Mouse (Mus musculus) midbrain, embryonic 15.5 days (tissue): ENCODE results near the gene Pced1b. TPM values are rescaled to one million over a fixed set of nuclear protein-coding genes. Genes with fewer than 3 reads are reported as not detected.
A peak's percentile ranks its signal among the peaks of the same experiment; 100 is the strongest.

Experiments
- ATAC-seq: fragments of 200-750 bp; cut with Nextera tagmentation; replicated peaks from 2 replicates; pipeline ENCODE4 v1.8.0; 2017; ENCODE audit warnings: moderate TSS enrichment
- H3K27ac ChIP-seq: fragments of 300-500 bp; sonication (generic); 2 replicates; pipeline ENCODE4 v1.5.1; 2015; ENCODE audit warnings: mild to moderate bottlenecking, inconsistent platforms
- H3K27me3 ChIP-seq: fragments of 300-500 bp; sonication (generic); replicated peaks from 2 replicates; pipeline ENCODE4 v1.6.1; 2015; ENCODE audit warnings: inconsistent platforms
- H3K36me3 ChIP-seq: fragments of 300-500 bp; sonication (generic); replicated peaks from 2 replicates; pipeline ENCODE4 v1.6.1; 2015; ENCODE audit warnings: inconsistent platforms
- H3K4me1 ChIP-seq: fragments of 300-500 bp; sonication (generic); 2 replicates; pipeline ENCODE4 v1.6.1; 2015; ENCODE audit warnings: inconsistent platforms
- H3K4me2 ChIP-seq: fragments of 300-500 bp; sonication (generic); 2 replicates; pipeline ENCODE4 v1.6.1; 2015; ENCODE audit warnings: inconsistent platforms, mild to moderate bottlenecking, moderate library complexity
- H3K4me3 ChIP-seq: fragments of 300-500 bp; sonication (generic); 2 replicates; pipeline ENCODE4 v1.5.1; 2015; ENCODE audit warnings: mild to moderate bottlenecking, inconsistent platforms
- H3K9ac ChIP-seq: fragments of 300-500 bp; sonication (generic); 2 replicates; pipeline ENCODE4 v1.6.1; 2015; ENCODE audit warnings: mild to moderate bottlenecking, inconsistent platforms
- H3K9me3 ChIP-seq: fragments of 300-500 bp; sonication (generic); 2 replicates; pipeline ENCODE4 v1.6.1; 2016; ENCODE audit warnings: inconsistent platforms
- WGBS: fragments of 180-500 bp; shearing (Covaris S2); methylation state at CpG from one replicate; pipeline ENCODE4 v1.1.7; 2015; ENCODE audit warnings: mixed read lengths; 5-methylcytosine and 5-hydroxymethylcytosine counted together
- polyA plus RNA-seq: library from polyadenylated mRNA; unstranded; fragments of >200 nt; fragmentation: Nextera tagmentation; extraction: Ambion mirVana; gene quantifications from 2 replicates; pipeline ENCODE4 v1.2.1, GENCODE M21; 2015

Pced1b gene
- polyA plus RNA-seq, 1 experiment from 2014 or later, result 6.2 TPM

DNA sequence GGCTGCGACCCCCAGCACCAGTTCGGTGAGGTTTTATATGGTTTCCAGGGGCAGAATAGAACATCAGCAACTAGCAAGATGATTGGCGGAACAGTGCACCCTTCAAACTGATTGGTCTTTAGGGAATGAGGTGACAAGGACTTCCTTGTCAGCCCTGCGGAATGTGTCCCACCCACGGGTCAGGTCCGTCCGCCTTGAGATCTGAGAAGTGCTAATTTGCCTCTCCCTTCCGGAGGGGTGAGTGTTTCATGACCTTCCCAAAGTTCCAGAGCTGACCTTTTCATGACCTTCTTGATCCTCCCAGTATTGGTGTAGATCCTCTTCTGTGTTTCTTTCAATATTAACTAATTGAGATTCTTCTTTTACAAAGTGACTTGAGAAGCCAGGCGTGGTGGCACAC lies 85.7 kb downstream of the Pced1b start:
- Histone ChIP-seq H3K4me3 (no peak overlapping the region), H3K9ac (no peak overlapping the region), H3K9me3 (no peaks in the 10 kb centered on the region; the same call in 1 of the 2 replicates), H3K27me3 (no peaks in the 10 kb centered on the region), H3K4me2 (no peak overlapping the region), H3K4me1 (peaks cover under 1% of the 10 kb centered on the region; the same call in 1 of the 2 replicates), H3K27ac (no peak overlapping the region), H3K36me3 (no peaks in the 10 kb centered on the region)
- ATAC-seq, result no peak
- WGBS, result 85% methylated on average over 9 of the region's 9 CpGs

DNA sequence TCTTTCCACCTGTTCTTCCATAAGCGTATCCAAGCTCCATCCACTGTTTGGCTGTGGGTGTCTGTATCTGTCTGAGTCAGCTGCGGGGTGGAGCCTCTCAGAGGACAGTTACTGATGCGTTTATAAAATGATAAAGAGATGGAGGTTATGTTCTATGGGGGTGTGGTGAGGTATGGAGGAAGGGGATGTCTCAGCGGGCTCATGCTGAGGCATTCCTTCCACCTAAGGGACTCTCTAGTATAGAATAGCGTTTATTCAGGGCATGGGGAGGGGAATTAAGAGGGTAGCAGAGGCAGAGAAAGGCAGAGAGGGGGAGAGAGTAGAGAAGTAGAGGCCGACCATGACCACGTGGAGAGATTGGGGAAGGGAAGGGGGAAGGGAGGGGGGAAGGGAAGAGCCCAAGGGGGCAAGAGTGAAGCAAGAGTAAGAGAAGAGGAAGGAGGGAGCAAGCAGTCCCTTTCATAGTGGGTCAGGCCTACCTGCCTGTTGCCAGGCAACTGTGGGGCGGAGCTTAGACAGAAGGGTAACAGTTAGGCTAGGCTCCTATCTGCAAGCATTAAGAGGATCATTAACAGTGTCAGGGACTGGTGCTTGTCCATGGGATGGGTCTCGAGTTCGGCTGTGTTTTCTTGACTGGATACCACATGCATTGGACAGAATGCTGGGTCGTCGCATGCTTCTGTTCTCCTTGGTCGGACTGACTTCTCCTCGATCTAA lies 90.9 kb downstream of the Pced1b start:
- peaks cover 17% of the 10 kb centered on the region for H3K4me1 ChIP-seq
- H3K27ac ChIP-seq, result no peak overlapping the region
- no peaks in the 10 kb centered on the region for H3K27me3 ChIP-seq
- no peak overlapping the region for H3K4me3 ChIP-seq
- 33% methylated on average over 14 of the region's 14 CpGs for WGBS
- peak; percentile 58 for ATAC-seq
- H3K9me3 ChIP-seq, result no peaks in the 10 kb centered on the region
- no peaks in the 10 kb centered on the region for H3K36me3 ChIP-seq
- H3K4me2 ChIP-seq, result peak overlapping the region; percentile 45
- no peak overlapping the region for H3K9ac ChIP-seq

DNA sequence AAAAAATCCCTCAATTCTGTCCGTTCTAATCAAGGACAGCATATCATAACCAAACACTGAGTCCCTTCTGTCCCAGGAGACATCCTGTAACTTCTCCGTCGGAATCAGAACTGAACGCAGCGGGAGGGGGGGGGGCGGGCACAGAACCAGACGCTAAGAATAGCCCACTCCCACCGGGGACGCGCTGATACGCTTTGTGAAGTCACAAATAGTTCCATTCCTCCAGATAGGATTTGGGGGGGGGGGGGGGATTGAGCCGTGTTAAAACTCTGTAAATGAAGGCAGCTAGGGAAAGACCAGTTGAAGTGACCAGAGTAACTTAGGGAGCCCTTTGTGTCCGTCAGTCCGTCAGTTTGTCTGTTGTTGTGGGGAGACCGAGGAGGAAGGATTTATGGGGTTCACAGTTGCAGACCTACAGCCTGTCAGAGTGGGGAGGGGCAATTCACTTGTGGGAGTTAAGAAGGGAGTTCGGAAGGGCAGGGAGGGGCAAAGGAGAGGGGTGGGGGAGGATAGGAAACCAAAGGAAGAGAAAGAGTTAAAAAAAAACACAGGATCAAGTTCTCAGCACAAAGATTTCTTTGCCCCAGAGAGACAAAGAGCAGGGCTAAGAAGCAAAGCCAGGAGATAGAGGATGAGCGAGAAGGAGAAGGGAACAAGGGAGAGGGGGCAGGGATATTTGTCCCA lies 91.6 kb downstream of the Pced1b start:
- 0 out of 2 replicates have a peak overlapping the region, but pooled peaks have one; percentile 6 for H3K4me3 ChIP-seq
- H3K4me1 ChIP-seq, result peaks cover 17% of the 10 kb centered on the region
- peak overlapping the region; percentile 45 for H3K4me2 ChIP-seq
- H3K9ac ChIP-seq, result no peak overlapping the region
- no peak overlapping the region for H3K27ac ChIP-seq
- H3K27me3 ChIP-seq, result no peaks in the 10 kb centered on the region
- H3K9me3 ChIP-seq, result no peaks in the 10 kb centered on the region
- 7% methylated on average over 17 of the region's 17 CpGs for WGBS
- ATAC-seq, result no peak
- H3K36me3 ChIP-seq, result no peaks in the 10 kb centered on the region

DNA sequence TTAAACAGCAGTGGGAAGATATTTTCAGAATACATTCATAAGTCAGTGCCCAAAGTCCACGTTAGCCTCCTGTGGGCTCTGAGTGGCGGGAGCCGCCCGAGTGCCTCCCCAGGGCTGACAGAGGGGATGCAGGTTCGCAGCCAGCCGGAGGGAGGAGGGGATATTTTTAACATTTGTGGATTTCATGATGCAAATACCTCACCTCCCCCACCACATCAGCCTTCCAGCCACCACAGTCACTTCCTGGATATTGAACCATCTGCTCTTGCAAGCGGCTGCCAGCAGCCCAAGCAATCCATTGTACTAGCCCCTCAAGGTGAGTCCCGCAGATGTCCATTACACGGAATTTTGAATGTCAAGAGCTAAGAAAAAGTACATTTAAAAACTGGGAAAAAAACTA lies 95.4 kb downstream of the Pced1b start:
- Histone ChIP-seq H3K4me3 (no peak overlapping the region), H3K9ac (no peak overlapping the region), H3K27me3 (no peaks in the 10 kb centered on the region), H3K27ac (no peak overlapping the region), H3K4me2 (no peak overlapping the region), H3K9me3 (no peaks in the 10 kb centered on the region), H3K4me1 (peaks cover 17% of the 10 kb centered on the region), H3K36me3 (no peaks in the 10 kb centered on the region)
- 95% methylated on average over 9 of the region's 9 CpGs for WGBS
- no peak for ATAC-seq

DNA sequence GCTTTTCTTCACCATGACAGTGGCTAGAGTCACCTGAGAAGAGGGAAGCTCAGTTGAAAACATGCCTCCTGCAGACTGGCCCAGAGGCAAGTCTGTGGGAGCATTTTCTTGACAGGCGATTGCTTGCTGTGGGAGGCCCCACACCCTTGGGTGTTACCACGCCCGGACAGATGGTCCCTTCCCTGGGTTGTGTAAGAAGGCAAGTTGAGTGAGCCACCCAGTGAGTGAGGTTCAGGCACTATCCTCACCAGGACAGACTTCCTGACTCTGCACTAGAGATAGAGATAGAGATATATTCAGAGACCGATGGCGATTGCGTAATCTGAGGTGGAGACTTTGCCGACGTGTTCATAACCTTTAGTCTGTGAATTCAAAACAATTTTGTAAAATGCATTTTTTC lies 96.0 kb downstream of the Pced1b start:
- no peaks in the 10 kb centered on the region for H3K9me3 ChIP-seq
- H3K27ac ChIP-seq, result no peak overlapping the region
- no peak overlapping the region for H3K9ac ChIP-seq
- H3K4me1 ChIP-seq, result peaks cover 13% of the 10 kb centered on the region
- no peak overlapping the region for H3K4me2 ChIP-seq
- no peaks in the 10 kb centered on the region for H3K36me3 ChIP-seq
- no peak for ATAC-seq
- H3K27me3 ChIP-seq, result no peaks in the 10 kb centered on the region
- H3K4me3 ChIP-seq, result no peak overlapping the region
- WGBS, result 91% methylated on average over 8 of the region's 8 CpGs

DNA sequence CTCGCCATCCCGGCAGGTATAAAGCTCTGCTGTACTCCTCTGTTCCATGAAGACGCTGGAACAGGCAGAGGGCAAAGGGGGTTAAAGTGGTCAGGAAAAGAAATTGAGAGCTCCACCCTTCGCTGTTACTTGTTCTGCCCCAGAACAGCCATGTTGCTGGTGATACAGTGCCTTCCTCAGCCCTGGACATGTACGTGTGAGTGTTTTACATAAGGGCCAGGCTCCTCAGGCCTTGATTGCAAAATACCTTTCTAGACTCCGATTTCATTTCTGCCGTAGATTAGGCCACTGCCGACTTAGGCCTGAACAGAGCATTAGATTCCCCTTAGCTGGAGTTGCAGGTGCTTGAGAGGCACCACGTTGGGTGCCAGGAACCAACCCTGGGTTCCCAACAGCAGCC lies 97.0 kb downstream of the Pced1b start:
- ATAC-seq, result no peak
- Histone ChIP-seq H3K4me2 (no peak overlapping the region), H3K27me3 (no peaks in the 10 kb centered on the region), H3K36me3 (no peaks in the 10 kb centered on the region), H3K9me3 (no peaks in the 10 kb centered on the region), H3K9ac (no peak overlapping the region), H3K4me1 (0 out of 2 replicates have a peak, but pooled peaks cover 3% of the 10 kb centered on the region), H3K4me3 (no peak overlapping the region), H3K27ac (no peak overlapping the region)
- WGBS, result 94% methylated on average over 9 of the region's 9 CpGs

DNA sequence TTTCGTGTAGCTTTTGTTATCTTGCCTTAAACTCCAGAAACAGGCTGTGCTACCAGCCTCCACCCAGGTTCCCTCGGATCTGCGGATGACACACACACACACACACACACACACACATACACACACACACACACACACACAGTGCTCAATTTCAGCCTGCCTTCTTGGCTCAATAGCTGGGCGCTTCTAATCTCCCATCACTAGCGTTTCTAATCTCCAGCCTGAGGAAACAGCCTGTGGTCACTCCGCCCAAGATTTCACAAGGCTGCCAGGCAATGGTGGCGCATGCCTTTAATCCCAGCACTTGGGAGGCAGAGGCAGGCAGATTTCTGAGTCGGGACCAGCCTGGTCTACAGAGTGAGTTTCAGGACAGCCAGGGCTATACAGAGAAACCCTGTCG lies 98.2 kb downstream of the Pced1b start:
- Histone ChIP-seq H3K27ac (no peak overlapping the region), H3K4me2 (no peak overlapping the region), H3K4me1 (no peaks in the 10 kb centered on the region), H3K36me3 (no peaks in the 10 kb centered on the region), H3K9ac (no peak overlapping the region), H3K9me3 (no peaks in the 10 kb centered on the region), H3K4me3 (no peak overlapping the region), H3K27me3 (no peaks in the 10 kb centered on the region)
- ATAC-seq, result no peak
- 94% methylated on average over 9 of the region's 9 CpGs for WGBS

DNA sequence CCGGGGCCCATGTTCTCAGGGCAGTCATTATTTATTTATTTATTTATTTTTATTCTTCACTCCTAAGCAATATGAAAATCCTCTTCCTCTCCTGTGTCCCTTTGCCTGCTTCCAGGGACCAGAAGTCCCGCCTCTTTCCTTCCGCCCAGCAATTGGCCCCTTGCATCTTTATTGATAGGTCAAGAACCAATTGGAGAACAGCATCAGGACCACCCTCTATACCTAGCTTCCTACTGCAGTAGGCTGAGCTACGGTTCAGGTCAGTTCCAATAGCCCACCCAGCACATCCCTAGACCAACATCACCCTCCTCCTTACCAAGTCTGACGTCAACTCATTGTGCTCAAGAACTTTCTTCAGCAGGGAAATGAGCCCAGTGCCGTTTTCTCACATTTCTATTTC lies 99.0 kb downstream of the Pced1b start:
- ATAC-seq, result no peak
- no peaks in the 10 kb centered on the region for H3K9me3 ChIP-seq
- H3K4me3 ChIP-seq, result no peak overlapping the region
- H3K4me2 ChIP-seq, result no peak overlapping the region
- no peaks in the 10 kb centered on the region for H3K27me3 ChIP-seq
- H3K36me3 ChIP-seq, result no peaks in the 10 kb centered on the region
- H3K27ac ChIP-seq, result no peak overlapping the region
- H3K4me1 ChIP-seq, result no peaks in the 10 kb centered on the region
- no peak overlapping the region for H3K9ac ChIP-seq
- 78% methylated on average over 6 of the region's 6 CpGs for WGBS

DNA sequence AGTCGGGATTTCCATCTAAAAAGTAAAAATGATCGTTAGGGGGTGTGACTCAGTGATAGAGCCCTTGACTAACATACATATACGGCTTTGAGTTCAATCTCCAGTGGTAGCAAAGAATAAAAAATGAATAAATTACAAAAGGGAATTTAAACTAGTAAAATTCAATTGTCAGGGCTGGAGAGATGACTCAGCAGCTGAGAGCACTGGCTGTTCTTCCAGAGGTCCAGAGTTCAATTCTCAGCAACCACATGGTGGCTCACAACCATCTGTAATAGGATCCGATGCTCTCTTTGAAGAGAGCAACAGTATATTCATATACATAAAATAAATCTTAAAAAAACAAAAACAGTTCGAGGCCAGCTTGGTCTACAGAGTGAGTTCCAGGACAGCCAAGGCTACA lies 99.5 kb downstream of the Pced1b start:
- H3K4me3 ChIP-seq, result no peak overlapping the region
- no peak for ATAC-seq
- no peak overlapping the region for H3K4me2 ChIP-seq
- no peaks in the 10 kb centered on the region for H3K4me1 ChIP-seq
- no peaks in the 10 kb centered on the region for H3K27me3 ChIP-seq
- no peaks in the 10 kb centered on the region for H3K36me3 ChIP-seq
- no peak overlapping the region for H3K27ac ChIP-seq
- H3K9me3 ChIP-seq, result no peaks in the 10 kb centered on the region
- H3K9ac ChIP-seq, result no peak overlapping the region
- 88% methylated on average over 5 of the region's 5 CpGs for WGBS

DNA sequence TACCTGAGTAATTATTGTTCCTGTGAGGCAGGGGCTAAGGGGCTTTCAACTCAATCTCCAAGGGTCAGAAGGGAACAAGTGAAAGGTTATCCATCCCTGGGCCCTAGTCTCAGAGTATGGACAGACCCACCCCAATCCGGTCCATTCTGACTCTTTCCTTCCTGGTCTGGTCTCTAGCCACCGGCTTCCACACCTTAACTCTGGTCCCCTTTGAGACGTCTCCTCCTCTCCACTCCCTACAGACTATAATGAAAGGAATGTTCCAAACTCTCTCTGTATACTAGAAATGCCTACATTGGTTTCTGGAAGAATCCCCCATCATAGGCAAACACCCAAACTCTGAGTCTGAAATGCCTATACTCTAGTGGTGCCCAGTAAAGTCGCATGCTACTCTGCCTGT lies 100.0 kb downstream of the Pced1b start:
- WGBS, result 87% methylated on average over 4 of the region's 4 CpGs
- H3K9me3 ChIP-seq, result no peaks in the 10 kb centered on the region
- H3K4me1 ChIP-seq, result no peaks in the 10 kb centered on the region
- no peak for ATAC-seq
- no peaks in the 10 kb centered on the region for H3K27me3 ChIP-seq
- no peaks in the 10 kb centered on the region for H3K36me3 ChIP-seq
- H3K9ac ChIP-seq, result no peak overlapping the region
- no peak overlapping the region for H3K4me3 ChIP-seq
- no peak overlapping the region for H3K27ac ChIP-seq
- H3K4me2 ChIP-seq, result no peak overlapping the region

DNA sequence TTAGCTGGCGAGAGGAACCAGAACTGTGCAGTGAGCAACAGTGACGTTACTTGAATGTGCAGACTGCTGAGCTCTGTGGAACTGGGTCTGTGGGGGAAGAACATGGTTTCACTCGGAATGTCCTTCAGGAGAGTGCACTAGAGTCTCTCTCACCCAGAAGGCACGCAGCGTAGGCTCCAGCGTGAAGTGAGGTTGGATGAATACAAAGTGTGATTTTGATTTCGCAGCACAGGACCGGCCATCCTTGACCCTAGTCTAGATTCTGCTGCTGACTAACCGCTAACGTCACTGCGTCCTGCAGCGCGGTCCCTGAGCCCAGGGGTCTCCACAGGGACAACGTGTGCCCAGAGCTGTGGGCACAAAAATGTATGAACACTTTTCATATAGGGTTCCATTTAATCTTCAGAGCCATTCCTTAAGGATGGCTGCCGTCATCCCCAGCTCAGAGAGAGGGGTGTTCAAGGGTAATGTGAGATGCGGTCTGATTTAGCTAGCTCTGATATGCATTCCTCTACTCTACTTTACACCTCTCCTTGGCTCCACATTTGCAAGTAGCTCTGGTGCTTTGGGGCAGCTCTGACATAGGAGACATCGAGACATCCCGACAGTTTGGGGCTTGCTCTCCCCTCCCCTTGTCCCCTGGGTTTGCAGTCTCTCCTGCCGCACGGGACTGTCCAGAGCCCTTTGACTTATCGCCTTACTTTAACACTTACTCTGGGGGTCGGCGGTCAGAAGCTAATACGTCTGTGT lies 101.8 kb downstream of the Pced1b start:
- Histone ChIP-seq H3K36me3 (no peaks in the 10 kb centered on the region), H3K4me2 (no peak overlapping the region), H3K9ac (no peak overlapping the region), H3K27me3 (no peaks in the 10 kb centered on the region), H3K27ac (no peak overlapping the region), H3K4me1 (no peaks in the 10 kb centered on the region), H3K4me3 (no peak overlapping the region), H3K9me3 (no peaks in the 10 kb centered on the region)
- no peak for ATAC-seq
- WGBS, result 89% methylated on average over 24 of the region's 24 CpGs

DNA sequence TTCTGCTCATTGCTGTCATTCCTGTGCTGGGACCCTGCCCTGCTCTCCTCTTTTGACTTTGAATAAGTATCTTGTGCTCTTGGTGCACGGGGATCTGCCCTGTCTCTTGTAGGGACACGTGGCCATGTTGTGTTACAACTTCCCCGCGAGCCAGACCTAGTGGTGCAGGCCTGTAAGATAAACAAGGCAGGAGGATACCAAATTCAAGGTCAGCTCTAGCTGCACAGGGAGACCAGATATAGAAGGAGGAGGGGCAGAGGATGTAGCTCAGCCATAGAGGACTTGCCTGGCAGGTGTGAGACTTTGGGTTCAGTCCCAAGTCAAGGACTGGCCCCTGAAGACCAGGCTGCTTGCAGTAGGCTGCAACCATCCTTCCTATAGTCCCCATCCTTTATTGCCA lies 103.6 kb downstream of the Pced1b start:
- ATAC-seq, result no peak
- WGBS, result 79% methylated on average over 4 of the region's 4 CpGs
- Histone ChIP-seq H3K36me3 (no peaks in the 10 kb centered on the region), H3K27ac (no peak overlapping the region), H3K9ac (no peak overlapping the region), H3K9me3 (no peaks in the 10 kb centered on the region), H3K4me3 (no peak overlapping the region), H3K27me3 (no peaks in the 10 kb centered on the region), H3K4me1 (no peaks in the 10 kb centered on the region), H3K4me2 (no peak overlapping the region)
